Mouse (Mus musculus) neutrophil, adult 5-6 weeks (primary cell): ENCODE measurements around the gene Dennd1b. TPM values are rescaled to one million over a fixed set of nuclear protein-coding genes. Genes with fewer than 3 reads are reported as not detected.
A peak's percentile ranks its signal among the peaks of the same experiment; 100 is the strongest.

Experiments
- ATAC-seq: fragments of 151-379, 151-347 bp; 2 replicates; pipeline ENCODE4 v1.8.0; 2017; ENCODE audit warnings: mild to moderate bottlenecking, moderate TSS enrichment; ENCODE audit not compliant: insufficient number of reproducible peaks, poor library complexity, low FRiP score, severe bottlenecking; ENCODE audit errors: extremely low read depth
- total RNA-seq: library from RNA; stranded (forward); fragments of 200-1000 nt; gene quantifications from 2 replicates; pipeline ENCODE4 v1.2.3, GENCODE M21; 2017

Gene Dennd1b
- total RNA-seq, 1 experiment from 2014 or later: 76.1 TPM

- no peak for ATAC-seq
Measured at GRCm38 (mm10) chr1:139145516-139145915, 182.3 kb downstream of the Dennd1b start.

GRCm38 (mm10) chr1:139146306-139146705, 183.1 kb downstream of the Dennd1b start:
- no peak for ATAC-seq

GRCm38 (mm10) chr1:139153006-139153405, 189.8 kb downstream of the Dennd1b start:
- no peak for ATAC-seq

- no peak for ATAC-seq
Measured at GRCm38 (mm10) chr1:139153493-139153892, 190.3 kb downstream of the Dennd1b start.

GRCm38 (mm10) chr1:139156397-139156796, 193.2 kb downstream of the Dennd1b start:
- peak; percentile 58; the same call in 1 of the 2 replicates for ATAC-seq

- ATAC-seq: no peak
Measured at GRCm38 (mm10) chr1:139161619-139162018, 198.4 kb downstream of the Dennd1b start.

GRCm38 (mm10) chr1:139162814-139163213, 199.6 kb downstream of the Dennd1b start:
- no peak for ATAC-seq

- ATAC-seq: no peak
Measured at GRCm38 (mm10) chr1:139174058-139174832, 211.0 kb downstream of the Dennd1b start.

GRCm38 (mm10) chr1:139179707-139180106, 216.5 kb downstream of the Dennd1b start:
- no peak for ATAC-seq

- no peak for ATAC-seq
Measured at GRCm38 (mm10) chr1:139180481-139181149, 217.4 kb downstream of the Dennd1b start.

GRCm38 (mm10) chr1:139192635-139193034, 229.4 kb downstream of the Dennd1b start:
- no peak for ATAC-seq

GRCm38 (mm10) chr1:139194011-139194410, 230.8 kb downstream of the Dennd1b start:
- no peak for ATAC-seq

GRCm38 (mm10) chr1:139194428-139195028, 231.3 kb downstream of the Dennd1b start:
- ATAC-seq: no peak

GRCm38 (mm10) chr1:139203026-139203425, 239.8 kb downstream of the Dennd1b start:
- no peak for ATAC-seq

GRCm38 (mm10) chr1:139206259-139206658, 243.0 kb downstream of the Dennd1b start:
- no peak for ATAC-seq

GRCm38 (mm10) chr1:139209796-139210195, 246.6 kb downstream of the Dennd1b start:
- no peak for ATAC-seq

GRCm38 (mm10) chr1:139210505-139210904, 247.3 kb downstream of the Dennd1b start:
- ATAC-seq: no peak

GRCm38 (mm10) chr1:139215311-139215710, 252.1 kb downstream of the Dennd1b start:
- no peak for ATAC-seq

- ATAC-seq: no peak
Measured at GRCm38 (mm10) chr1:139223804-139224203, 260.6 kb downstream of the Dennd1b start.
